Mouse (Mus musculus) liver, embryonic 14.5 days (tissue): ENCODE measurements around the gene AC124108.1.

Experiments used
- CTCF ChIP-seq: IDR thresholded peaks from 2 replicates; pipeline ENCODE4 v1.5.1; 2016; ENCODE audit warnings: antibody characterized with exemption, low read depth, control low read depth
- EP300 ChIP-seq: IDR thresholded peaks from 2 replicates; pipeline ENCODE4 v1.6.1; 2016; ENCODE audit warnings: antibody characterized with exemption, low read depth

- no peak for TF ChIP-seq CTCF
- no peak for TF ChIP-seq EP300
Observed at GRCm38 (mm10) chr1:132191093-132191785, at the start of gene AC124108.1, which contains the start of gene Lemd1.
